Mouse (Mus musculus) cerebellum, adult 2 months (tissue): ENCODE measurements around the gene Inf2.

Experiments
- CTCF ChIP-seq: fragments of 200-500 bp; IDR thresholded peaks from 2 replicates; pipeline ENCODE4 v1.5.1; 2011; ENCODE audit warnings: low read depth, mild to moderate bottlenecking, control low read depth, low read length, moderate library complexity, borderline replicate concordance; ENCODE audit not compliant: insufficient read depth
- POLR2A ChIP-seq: fragments of 200-500 bp; IDR thresholded peaks from 2 replicates; pipeline ENCODE4 v1.6.1; 2011; ENCODE audit warnings: low read length, control low read depth, borderline replicate concordance; ENCODE audit not compliant: insufficient read depth

- TF ChIP-seq CTCF, result no peak
- TF ChIP-seq POLR2A, result no peak
Observed at GRCm38 (mm10) chr12:112618981-112619685, 30.5 kb downstream of the Inf2 start.
